Mouse (Mus musculus): ENCODE data around the gene Elane. TPM values are rescaled to one million over a fixed set of nuclear protein-coding genes. Genes with fewer than 3 reads are reported as not detected.
A peak's percentile ranks its signal among the peaks of the same experiment; 100 is the strongest.

Elane gene
- polyA plus RNA-seq, 1 experiment from 2014 or later, result not detected

DNA sequence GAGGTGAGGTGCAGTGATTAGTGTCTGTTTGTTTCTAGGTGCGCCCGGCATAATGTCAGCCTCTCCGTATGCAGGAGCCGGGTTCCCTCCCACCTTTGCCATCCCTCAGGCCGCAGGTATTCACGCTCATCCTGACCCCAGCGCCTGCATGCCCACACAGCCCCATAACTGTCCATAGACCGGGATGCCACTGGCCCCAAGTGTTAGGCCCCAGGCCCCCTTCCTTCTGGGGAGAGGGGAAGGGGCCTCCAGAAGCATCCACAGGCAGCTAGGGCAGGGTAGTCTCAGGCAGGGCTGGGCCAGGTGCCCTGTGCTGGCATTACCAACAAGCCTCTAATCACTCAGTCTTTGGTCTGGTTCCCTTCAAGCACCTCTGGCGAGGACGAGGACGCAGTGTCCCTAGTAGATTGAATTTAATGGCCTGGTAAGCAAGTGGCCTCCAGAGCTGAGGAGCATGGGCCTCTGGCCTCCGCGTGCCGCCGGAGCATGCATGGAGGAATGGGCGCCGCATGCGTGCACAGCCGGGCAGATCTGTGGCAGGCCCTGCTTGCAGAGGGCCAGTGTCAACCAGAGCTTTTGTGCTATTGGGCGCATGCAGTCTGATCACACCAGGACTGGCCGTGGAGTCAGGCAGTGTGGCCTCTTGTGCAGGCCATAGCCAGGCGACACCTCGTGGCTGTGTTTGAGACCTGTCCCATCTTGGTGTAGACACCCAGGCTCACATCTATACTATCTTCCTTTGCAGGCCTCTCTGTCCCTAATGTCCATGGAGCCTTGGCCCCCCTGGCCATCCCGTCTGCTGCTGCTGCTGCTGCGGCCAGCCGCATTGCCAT is 25.8 kb upstream of the Elane start:
- no peak for ATAC-seq (replicated peaks)
- Histone ChIP-seq H3K36me3 (peaks cover 60% of the 10 kb centered on the region), H3K27me3 (no peaks in the 10 kb centered on the region), H3K4me2 (replicated peaks) (no peak overlapping the region), H3K9me3 (no peaks in the 10 kb centered on the region), H3K4me3 (no peak overlapping the region), H3K27ac (replicated peaks) (0 out of 2 replicates have a peak overlapping the region, but pooled peaks have one; percentile 100), H3K4me1 (peaks cover 55% of the 10 kb centered on the region), H3K9ac (replicated peaks) (no peak overlapping the region)
- WGBS, result 91% methylated on average over 26 of the region's 26 CpGs

DNA sequence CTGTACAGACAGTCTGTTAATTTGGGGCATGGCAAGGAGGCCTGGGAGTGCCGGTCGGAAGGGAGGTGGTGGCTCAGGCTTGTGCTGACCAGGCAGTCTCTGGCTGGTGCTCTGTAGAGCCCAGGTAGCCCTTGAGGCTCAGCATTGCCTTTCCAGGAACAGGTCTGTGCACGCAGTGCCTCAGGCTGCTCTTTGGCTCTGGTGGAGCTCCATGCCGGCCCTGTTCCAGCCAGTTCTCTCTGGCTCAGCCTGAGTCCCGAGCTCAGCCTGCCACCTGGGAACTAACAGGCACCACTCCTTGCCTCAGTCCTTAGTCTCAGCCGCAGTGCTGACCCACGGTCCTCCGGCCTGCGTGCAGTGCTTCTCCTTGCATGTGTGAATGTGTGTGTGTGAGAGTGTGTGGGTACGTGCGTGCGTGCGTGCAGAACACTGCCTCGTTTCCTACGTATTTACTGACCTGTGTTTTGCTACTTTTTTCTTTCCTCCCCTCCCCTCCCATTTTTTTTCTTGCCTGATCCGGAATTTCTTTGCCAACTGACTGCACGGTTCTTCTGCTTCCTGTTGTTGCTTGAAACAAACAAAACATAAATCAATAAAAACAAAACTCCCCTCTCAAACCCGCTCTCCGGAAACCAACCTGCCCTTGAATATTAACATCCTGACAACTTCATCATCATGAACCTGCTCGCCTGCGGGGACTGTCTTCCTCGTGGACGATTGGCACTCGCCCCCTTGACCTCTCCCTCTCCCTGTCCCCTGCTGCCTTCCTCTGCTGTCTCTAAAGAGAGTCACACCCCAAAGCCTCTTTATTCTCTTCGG is 24.6 kb upstream of the Elane start:
- H3K27me3 ChIP-seq, result no peaks in the 10 kb centered on the region
- H3K4me1 ChIP-seq, result peaks cover 48% of the 10 kb centered on the region
- 81% methylated on average over 25 of the region's 25 CpGs for WGBS
- H3K27ac ChIP-seq (replicated peaks), result no peak overlapping the region
- no peaks in the 10 kb centered on the region for H3K9me3 ChIP-seq
- H3K9ac ChIP-seq (replicated peaks), result no peak overlapping the region
- H3K4me3 ChIP-seq, result no peak overlapping the region
- ATAC-seq (replicated peaks), result no peak
- no peak overlapping the region for H3K4me2 ChIP-seq (replicated peaks)
- H3K36me3 ChIP-seq, result peaks cover 71% of the 10 kb centered on the region

DNA sequence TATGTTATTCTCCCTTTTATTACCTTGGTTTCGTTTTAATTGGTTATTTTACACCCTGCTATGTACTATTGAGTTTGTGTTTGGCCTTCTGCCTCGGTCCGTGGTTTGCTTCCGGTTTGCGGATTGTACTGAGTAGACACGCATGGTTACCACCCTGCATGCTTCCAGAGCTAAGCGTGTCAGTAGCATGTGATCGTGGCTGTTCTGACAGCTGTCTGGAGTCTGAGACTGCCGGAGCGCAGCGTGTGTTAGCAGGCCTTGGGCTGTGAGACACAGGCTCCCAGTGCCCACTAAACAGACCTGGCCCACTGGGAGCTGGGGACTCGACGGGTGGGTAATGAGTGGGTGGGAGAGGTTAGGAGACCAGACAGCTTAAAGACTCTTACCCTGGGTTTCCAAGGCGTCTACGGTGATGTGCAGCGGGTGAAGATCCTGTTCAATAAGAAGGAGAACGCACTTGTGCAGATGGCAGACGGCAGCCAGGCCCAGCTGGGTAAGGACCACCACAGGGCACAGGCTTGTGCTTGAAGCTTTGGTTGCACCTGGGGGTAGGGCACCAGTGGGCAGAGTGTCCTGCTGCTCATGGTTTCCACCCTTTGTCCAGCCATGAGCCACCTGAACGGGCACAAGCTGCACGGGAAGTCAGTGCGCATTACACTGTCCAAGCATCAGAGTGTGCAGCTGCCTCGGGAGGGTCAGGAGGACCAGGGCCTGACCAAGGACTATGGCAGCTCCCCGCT is 23.8 kb upstream of the Elane start:
- Histone ChIP-seq H3K4me2 (replicated peaks) (no peak overlapping the region), H3K4me1 (peaks cover 40% of the 10 kb centered on the region), H3K27me3 (no peaks in the 10 kb centered on the region), H3K27ac (replicated peaks) (0 out of 2 replicates have a peak overlapping the region, but pooled peaks have one; percentile 17), H3K4me3 (no peak overlapping the region), H3K36me3 (peaks cover 79% of the 10 kb centered on the region), H3K9me3 (no peaks in the 10 kb centered on the region), H3K9ac (replicated peaks) (no peak overlapping the region)
- ATAC-seq (replicated peaks), result no peak
- 79% methylated on average over 23 of the region's 23 CpGs for WGBS

DNA sequence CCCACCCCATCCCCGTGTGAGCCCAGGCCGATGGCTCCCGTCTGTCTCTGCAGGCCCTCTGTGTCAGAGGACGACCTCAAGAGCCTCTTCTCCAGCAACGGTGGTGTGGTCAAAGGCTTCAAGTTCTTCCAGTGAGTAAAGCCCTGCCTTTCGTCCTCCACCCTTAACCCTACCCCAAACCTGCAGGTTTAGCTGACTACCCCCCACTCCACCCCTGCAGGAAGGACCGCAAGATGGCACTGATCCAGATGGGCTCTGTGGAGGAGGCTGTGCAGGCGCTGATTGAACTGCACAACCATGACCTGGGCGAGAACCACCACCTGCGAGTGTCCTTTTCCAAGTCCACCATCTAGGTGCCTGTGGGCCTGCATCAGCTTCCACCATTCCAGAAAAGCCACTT is 23.1 kb upstream of the Elane start:
- no peaks in the 10 kb centered on the region for H3K27me3 ChIP-seq
- H3K4me2 ChIP-seq (replicated peaks), result no peak overlapping the region
- H3K27ac ChIP-seq (replicated peaks), result peak overlapping the region; percentile 7; the same call in 1 of the 2 replicates
- H3K9ac ChIP-seq (replicated peaks), result no peak overlapping the region
- no peak for ATAC-seq (replicated peaks)
- no peak overlapping the region for H3K4me3 ChIP-seq
- H3K36me3 ChIP-seq, result peaks cover 81% of the 10 kb centered on the region
- H3K9me3 ChIP-seq, result no peaks in the 10 kb centered on the region
- peaks cover 37% of the 10 kb centered on the region for H3K4me1 ChIP-seq
- 71% methylated on average over 10 of the region's 10 CpGs for WGBS

DNA sequence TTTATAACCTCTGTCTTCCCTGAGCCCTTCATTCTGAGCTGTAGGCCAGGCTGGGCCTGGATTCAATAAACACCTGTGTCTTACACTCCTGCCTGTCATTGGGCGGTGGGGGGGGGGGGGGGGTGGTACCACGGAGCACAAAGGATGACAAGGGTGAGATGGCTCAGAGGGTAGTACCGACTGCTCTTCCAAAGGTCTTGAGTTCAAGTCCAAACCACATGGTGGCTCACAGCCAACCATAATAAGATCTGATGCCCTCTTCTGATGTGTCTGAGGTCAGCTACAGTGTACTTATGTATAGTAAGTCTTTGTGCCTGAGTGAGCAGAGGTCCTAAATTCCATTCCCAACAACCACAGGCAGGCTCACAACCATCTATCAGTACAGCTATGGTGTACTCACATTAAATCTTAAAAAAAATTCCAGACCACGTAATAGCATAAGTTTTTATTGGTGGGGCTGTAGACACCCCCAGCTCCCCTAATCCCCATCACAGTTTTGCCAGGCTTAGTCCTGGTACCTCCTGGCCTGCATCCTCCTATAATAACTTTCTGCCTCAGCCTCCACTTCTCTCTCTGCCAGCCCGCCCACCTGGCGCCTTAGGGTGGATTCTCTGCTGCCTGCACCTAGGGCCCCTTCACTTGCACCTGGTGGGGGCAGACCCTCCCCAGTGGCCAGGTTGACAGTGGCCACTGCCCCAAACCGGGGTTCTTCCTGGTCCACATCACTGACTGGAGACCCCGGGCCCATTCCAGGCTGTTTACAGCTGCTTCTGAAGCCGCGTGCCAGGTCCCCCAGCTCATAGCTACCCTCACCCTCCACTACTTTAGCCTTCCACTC is 21.5 kb upstream of the Elane start:
- Histone ChIP-seq H3K9ac (replicated peaks) (no peak overlapping the region), H3K4me1 (peaks cover 34% of the 10 kb centered on the region), H3K4me3 (no peak overlapping the region), H3K9me3 (no peaks in the 10 kb centered on the region), H3K27me3 (no peaks in the 10 kb centered on the region), H3K4me2 (replicated peaks) (no peak overlapping the region), H3K27ac (replicated peaks) (peak overlapping the region; percentile 46), H3K36me3 (peaks cover 78% of the 10 kb centered on the region)
- ATAC-seq (replicated peaks), result 0 out of 2 replicates have a peak, but pooled peaks have one; percentile 20
- 53% methylated on average over 10 of the region's 10 CpGs for WGBS

DNA sequence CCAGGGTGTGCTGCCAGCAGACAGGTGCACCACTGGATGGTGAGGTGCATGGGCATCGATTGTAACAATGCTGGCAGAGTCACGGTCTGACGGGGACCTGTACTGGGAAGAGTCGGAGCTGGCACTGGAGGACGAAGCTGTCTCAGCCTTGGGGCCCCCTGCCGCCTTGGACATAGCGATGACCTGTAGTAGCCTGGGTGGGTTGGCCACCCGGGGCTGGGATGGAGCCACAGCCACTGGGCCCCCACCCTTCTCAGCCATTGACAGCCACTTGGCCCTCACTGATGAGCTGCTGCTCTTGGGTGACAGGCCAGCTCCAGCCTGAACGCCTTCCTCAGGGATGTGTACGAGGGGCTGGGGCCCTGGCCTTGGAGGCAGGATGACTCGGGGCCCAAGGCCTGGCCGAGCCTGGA is 20.9 kb upstream of the Elane start:
- Histone ChIP-seq H3K36me3 (peaks cover 78% of the 10 kb centered on the region), H3K27me3 (no peaks in the 10 kb centered on the region), H3K4me1 (peaks cover 36% of the 10 kb centered on the region), H3K9me3 (no peaks in the 10 kb centered on the region), H3K4me2 (replicated peaks) (no peak overlapping the region), H3K27ac (replicated peaks) (peak overlapping the region; percentile 46), H3K4me3 (no peak overlapping the region), H3K9ac (replicated peaks) (no peak overlapping the region)
- WGBS, result 68% methylated on average over 12 of the region's 12 CpGs
- ATAC-seq (replicated peaks), result peak; percentile 9; the same call in 1 of the 2 replicates

DNA sequence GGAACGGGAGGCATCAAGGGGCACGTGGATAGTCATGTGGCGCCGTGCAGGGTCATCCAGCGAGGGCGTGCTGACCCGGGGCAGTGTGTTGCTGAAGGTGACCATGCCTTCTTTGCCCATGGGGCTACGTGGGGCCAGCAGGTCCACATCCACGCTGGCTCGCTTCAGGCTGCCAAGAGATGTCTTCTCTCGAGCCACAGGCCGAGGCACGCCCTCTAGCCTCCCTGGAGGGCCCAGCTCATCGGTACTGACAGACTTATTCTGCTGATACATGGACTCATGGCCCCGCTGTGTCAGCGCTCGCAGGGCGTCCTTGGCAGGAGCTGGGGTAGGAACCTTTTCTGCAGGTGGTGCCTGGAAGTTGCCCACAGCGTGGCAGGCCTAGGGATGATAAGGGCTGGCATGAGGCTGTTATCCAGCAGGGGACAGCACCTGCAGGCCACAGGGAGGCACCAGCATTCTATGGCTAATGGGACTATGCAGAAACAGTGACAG is 20.2 kb upstream of the Elane start:
- 82% methylated on average over 19 of the region's 19 CpGs for WGBS

DNA sequence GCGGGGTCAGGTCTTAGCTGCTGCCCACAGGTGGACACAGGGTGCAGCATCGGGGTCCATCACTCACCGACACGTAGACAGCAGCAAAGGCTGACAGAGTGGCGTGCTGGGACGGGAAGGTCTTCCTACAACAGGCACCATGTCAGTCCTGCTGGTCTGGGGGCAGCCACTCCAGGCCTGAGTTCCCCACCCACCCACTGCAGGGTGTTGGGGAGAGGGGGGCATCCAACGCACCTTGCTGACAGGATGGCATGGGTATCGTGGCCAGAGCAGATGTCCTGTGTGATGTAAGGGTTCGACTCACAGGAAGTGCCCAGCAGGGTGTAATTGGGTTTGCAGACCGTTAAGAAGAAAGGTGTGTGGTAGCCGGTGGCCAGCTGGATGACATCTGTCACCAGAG is 19.4 kb upstream of the Elane start:
- Histone ChIP-seq H3K4me3 (no peak overlapping the region), H3K9ac (replicated peaks) (no peak overlapping the region), H3K4me1 (peaks cover 47% of the 10 kb centered on the region), H3K4me2 (replicated peaks) (no peak overlapping the region), H3K27ac (replicated peaks) (no peak overlapping the region), H3K36me3 (peaks cover 72% of the 10 kb centered on the region), H3K27me3 (no peaks in the 10 kb centered on the region), H3K9me3 (no peaks in the 10 kb centered on the region)
- no peak for ATAC-seq (replicated peaks)
- 78% methylated on average over 11 of the region's 11 CpGs for WGBS

More for the DNA sequence above, 20.2 kb upstream of the Elane start:
- Histone ChIP-seq H3K9me3 (no peaks in the 10 kb centered on the region), H3K27me3 (no peaks in the 10 kb centered on the region), H3K4me2 (replicated peaks) (no peak overlapping the region), H3K9ac (replicated peaks) (no peak overlapping the region), H3K27ac (replicated peaks) (0 out of 2 replicates have a peak overlapping the region, but pooled peaks have one; percentile 46), H3K36me3 (peaks cover 72% of the 10 kb centered on the region), H3K4me1 (peaks cover 40% of the 10 kb centered on the region), H3K4me3 (no peak overlapping the region)
- ATAC-seq (replicated peaks), result 0 out of 2 replicates have a peak, but pooled peaks have one; percentile 8

DNA sequence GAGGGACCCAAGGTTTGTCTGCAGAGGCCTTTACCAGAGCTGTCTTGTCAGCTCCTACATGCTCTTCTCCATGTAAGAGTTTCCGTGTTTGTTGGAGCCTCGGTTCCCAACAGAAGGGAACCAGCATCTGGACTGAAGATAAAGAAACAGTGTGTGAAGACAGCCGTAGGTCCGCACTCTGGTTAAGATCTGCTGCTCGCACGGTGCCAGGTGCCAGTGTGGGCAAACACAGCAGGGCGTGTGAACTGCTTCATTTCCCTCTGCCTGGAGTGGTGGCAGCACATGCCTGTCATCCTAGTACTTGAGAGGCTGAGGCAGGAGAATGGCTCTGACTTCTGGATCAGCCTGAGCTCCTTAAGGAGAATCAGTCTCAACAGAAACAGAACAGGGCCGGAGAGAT is 14.2 kb upstream of the Elane start:
- H3K4me3 ChIP-seq, result peak overlapping the region; percentile 87
- H3K9ac ChIP-seq (replicated peaks), result no peak overlapping the region
- peak overlapping the region; percentile 69 for H3K4me2 ChIP-seq (replicated peaks)
- no peaks in the 10 kb centered on the region for H3K9me3 ChIP-seq
- H3K27ac ChIP-seq (replicated peaks), result peak overlapping the region; percentile 20; the same call in 1 of the 2 replicates
- peaks cover 63% of the 10 kb centered on the region for H3K4me1 ChIP-seq
- peaks cover 30% of the 10 kb centered on the region for H3K36me3 ChIP-seq
- no peak for ATAC-seq (replicated peaks)
- 68% methylated on average over 8 of the region's 8 CpGs for WGBS
- H3K27me3 ChIP-seq, result no peaks in the 10 kb centered on the region

DNA sequence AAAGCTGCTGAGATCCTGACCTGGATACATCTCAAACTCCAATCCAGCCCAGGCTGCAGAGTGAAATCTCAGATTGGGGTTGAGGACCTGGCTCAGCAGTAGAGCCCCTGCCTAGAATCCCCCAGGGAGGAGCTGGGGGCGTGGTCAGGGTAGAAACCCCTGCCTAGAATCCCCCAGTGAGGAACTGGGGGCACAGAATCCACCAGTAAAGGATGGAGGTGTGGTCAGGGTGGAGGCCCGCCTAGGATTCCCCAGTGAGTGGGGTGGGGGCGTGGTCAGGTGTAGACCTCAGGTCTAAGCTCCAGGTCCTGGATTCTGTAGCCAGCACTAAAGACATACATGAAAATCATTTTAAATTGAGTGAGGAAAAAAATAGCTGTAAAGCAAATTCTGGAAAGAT is 13.2 kb upstream of the Elane start:
- Histone ChIP-seq H3K9me3 (no peaks in the 10 kb centered on the region), H3K36me3 (peaks cover 24% of the 10 kb centered on the region; the same call in 1 of the 2 replicates), H3K4me2 (replicated peaks) (peak overlapping the region; percentile 69), H3K27me3 (no peaks in the 10 kb centered on the region), H3K4me3 (peak overlapping the region; percentile 87), H3K4me1 (peaks cover 59% of the 10 kb centered on the region), H3K9ac (replicated peaks) (peak overlapping the region; percentile 96), H3K27ac (replicated peaks) (peak overlapping the region; percentile 97)
- 46% methylated on average over 3 of the region's 3 CpGs for WGBS
- no peak for ATAC-seq (replicated peaks)

DNA sequence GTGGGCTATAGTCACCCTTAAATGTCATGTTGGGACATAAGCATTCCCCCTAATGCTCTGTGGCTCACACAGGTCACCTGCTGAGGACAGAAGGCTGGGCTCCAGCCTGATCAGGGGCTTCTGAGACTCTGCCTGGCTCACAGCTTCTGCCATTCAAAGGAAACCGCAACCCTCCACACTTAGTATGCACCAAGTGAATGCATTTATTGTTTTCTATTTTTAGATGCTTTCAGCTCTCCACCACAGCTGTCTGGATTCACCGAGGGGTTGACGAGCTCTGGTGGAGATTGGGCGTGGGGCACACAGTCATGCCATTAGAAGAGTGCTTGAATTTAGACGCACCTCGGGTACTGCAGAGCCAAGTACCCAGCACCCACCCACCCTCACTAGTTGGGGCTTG is 12.7 kb upstream of the Elane start:
- WGBS, result 0% methylated on average over 6 of the region's 6 CpGs
- peaks cover 24% of the 10 kb centered on the region; the same call in 1 of the 2 replicates for H3K36me3 ChIP-seq
- H3K27me3 ChIP-seq, result no peaks in the 10 kb centered on the region
- H3K9ac ChIP-seq (replicated peaks), result peak overlapping the region; percentile 96
- H3K4me2 ChIP-seq (replicated peaks), result peak overlapping the region; percentile 69
- peaks cover 57% of the 10 kb centered on the region for H3K4me1 ChIP-seq
- no peaks in the 10 kb centered on the region for H3K9me3 ChIP-seq
- H3K4me3 ChIP-seq, result peak overlapping the region; percentile 87
- peak; percentile 23 for ATAC-seq (replicated peaks)
- H3K27ac ChIP-seq (replicated peaks), result peak overlapping the region; percentile 97

Data from forebrain, embryonic 15.5 days (tissue).